Mouse (Mus musculus): Measurements from ENCODE around the gene Tbc1d10a. TPM values are rescaled to one million over a fixed set of nuclear protein-coding genes. Genes with fewer than 3 reads are reported as not detected.

Tbc1d10a gene
- polyA plus RNA-seq, 1 experiment from 2014 or later: 15.6 TPM

- no peak for ATAC-seq (ENCODE audit: insufficient number of reproducible peaks, low FRiP score)
- H3K4me2 ChIP-seq: no peak overlapping the region
- H3K9me3 ChIP-seq (replicated peaks): peaks cover 5% of the 10 kb centered on the region; the same call in 1 of the 2 replicates
- 80% methylated on average over 23 of the region's 23 CpGs for WGBS
- H3K4me3 ChIP-seq: no peak overlapping the region
- H3K27me3 ChIP-seq (replicated peaks): no peaks in the 10 kb centered on the region
- no peak overlapping the region for H3K9ac ChIP-seq
- peaks cover 7% of the 10 kb centered on the region; the same call in 1 of the 2 replicates for H3K4me1 ChIP-seq (replicated peaks)
- no peak overlapping the region for H3K27ac ChIP-seq (ENCODE audit: poor library complexity, severe bottlenecking)
- H3K36me3 ChIP-seq: no peaks in the 10 kb centered on the region
Measured at GRCm38 (mm10) chr11:4239691-4240090, 53.1 kb downstream of the Tbc1d10a start.

DNA sequence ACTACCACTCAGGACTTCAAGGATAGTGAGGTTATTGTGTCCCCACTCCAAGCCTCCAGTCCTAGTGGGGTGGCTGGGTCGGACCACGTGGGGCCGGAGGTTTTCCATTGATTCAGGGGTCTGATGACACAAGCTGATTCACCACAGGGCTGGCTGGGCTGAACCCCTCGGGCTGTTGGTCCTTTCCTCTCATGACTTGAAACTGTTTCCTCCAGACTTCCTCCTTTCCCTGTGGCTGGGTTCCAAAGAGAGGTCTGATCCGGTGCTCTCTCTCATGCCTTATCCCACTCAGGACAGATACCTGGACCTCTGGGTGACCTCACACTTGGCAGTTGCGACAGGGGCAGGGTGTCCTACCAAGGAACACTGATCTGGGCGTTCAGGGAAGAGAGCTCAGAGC, 53.6 kb downstream of the Tbc1d10a start:
- no peak overlapping the region for H3K27ac ChIP-seq (ENCODE audit: poor library complexity, severe bottlenecking)
- no peak overlapping the region for H3K4me2 ChIP-seq
- H3K36me3 ChIP-seq: no peaks in the 10 kb centered on the region
- WGBS: 59% methylated on average over 7 of the region's 7 CpGs
- peaks cover 5% of the 10 kb centered on the region; the same call in 1 of the 2 replicates for H3K9me3 ChIP-seq (replicated peaks)
- no peak overlapping the region for H3K9ac ChIP-seq
- peaks cover 7% of the 10 kb centered on the region; the same call in 1 of the 2 replicates for H3K4me1 ChIP-seq (replicated peaks)
- no peak for ATAC-seq (ENCODE audit: insufficient number of reproducible peaks, low FRiP score)
- no peak overlapping the region for H3K4me3 ChIP-seq
- H3K27me3 ChIP-seq (replicated peaks): no peaks in the 10 kb centered on the region

DNA sequence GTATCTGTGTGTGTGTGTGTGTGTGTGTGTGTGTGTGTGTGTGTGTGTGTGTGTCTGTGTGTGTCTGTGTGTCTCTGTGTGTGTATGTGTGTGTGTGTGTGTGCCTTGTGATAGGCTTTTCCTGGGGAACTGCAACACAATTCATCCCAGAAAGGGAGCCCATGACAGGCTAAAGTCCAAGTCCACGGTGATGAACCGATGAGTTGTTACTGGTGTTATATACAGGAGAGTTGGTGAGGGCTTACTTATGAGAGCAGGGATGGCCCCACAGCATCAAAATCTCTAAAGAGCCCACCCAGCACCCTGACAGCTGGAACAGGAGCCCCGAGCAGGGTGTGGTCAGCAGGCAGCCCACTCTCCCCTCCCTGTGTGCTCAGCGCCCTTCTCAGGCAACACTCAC, 54.6 kb downstream of the Tbc1d10a start:
- ATAC-seq (ENCODE audit: insufficient number of reproducible peaks, low FRiP score): no peak
- H3K36me3 ChIP-seq: no peaks in the 10 kb centered on the region
- H3K9me3 ChIP-seq (replicated peaks): peaks cover 5% of the 10 kb centered on the region; the same call in 1 of the 2 replicates
- H3K4me1 ChIP-seq (replicated peaks): peaks cover 3% of the 10 kb centered on the region; the same call in 1 of the 2 replicates
- H3K27me3 ChIP-seq (replicated peaks): no peaks in the 10 kb centered on the region
- H3K9ac ChIP-seq: no peak overlapping the region
- no peak overlapping the region for H3K4me3 ChIP-seq
- H3K4me2 ChIP-seq: no peak overlapping the region
- 77% methylated on average over 4 of the region's 4 CpGs for WGBS
- no peak overlapping the region for H3K27ac ChIP-seq (ENCODE audit: poor library complexity, severe bottlenecking)

GRCm38 (mm10) chr11:4246126-4246525, 59.5 kb downstream of the Tbc1d10a start:
- H3K4me3 ChIP-seq: no peak overlapping the region
- no peak for ATAC-seq (ENCODE audit: insufficient number of reproducible peaks, low FRiP score)
- no peaks in the 10 kb centered on the region for H3K36me3 ChIP-seq
- H3K27me3 ChIP-seq (replicated peaks): no peaks in the 10 kb centered on the region
- H3K9ac ChIP-seq: no peak overlapping the region
- 68% methylated on average over 6 of the region's 6 CpGs for WGBS
- H3K4me1 ChIP-seq (replicated peaks): no peaks in the 10 kb centered on the region
- no peak overlapping the region for H3K27ac ChIP-seq (ENCODE audit: poor library complexity, severe bottlenecking)
- no peaks in the 10 kb centered on the region for H3K9me3 ChIP-seq (replicated peaks)
- no peak overlapping the region for H3K4me2 ChIP-seq

GRCm38 (mm10) chr11:4246623-4247022, 60.0 kb downstream of the Tbc1d10a start:
- Histone ChIP-seq H3K36me3 (no peaks in the 10 kb centered on the region), H3K9ac (no peak overlapping the region), H3K4me1 (replicated peaks) (no peaks in the 10 kb centered on the region), H3K4me2 (no peak overlapping the region), H3K27ac (ENCODE audit: poor library complexity, severe bottlenecking) (no peak overlapping the region), H3K9me3 (replicated peaks) (no peaks in the 10 kb centered on the region), H3K27me3 (replicated peaks) (peaks cover 3% of the 10 kb centered on the region; the same call in 1 of the 2 replicates), H3K4me3 (no peak overlapping the region)
- no peak for ATAC-seq (ENCODE audit: insufficient number of reproducible peaks, low FRiP score)
- WGBS: 71% methylated on average over 4 of the region's 4 CpGs

DNA sequence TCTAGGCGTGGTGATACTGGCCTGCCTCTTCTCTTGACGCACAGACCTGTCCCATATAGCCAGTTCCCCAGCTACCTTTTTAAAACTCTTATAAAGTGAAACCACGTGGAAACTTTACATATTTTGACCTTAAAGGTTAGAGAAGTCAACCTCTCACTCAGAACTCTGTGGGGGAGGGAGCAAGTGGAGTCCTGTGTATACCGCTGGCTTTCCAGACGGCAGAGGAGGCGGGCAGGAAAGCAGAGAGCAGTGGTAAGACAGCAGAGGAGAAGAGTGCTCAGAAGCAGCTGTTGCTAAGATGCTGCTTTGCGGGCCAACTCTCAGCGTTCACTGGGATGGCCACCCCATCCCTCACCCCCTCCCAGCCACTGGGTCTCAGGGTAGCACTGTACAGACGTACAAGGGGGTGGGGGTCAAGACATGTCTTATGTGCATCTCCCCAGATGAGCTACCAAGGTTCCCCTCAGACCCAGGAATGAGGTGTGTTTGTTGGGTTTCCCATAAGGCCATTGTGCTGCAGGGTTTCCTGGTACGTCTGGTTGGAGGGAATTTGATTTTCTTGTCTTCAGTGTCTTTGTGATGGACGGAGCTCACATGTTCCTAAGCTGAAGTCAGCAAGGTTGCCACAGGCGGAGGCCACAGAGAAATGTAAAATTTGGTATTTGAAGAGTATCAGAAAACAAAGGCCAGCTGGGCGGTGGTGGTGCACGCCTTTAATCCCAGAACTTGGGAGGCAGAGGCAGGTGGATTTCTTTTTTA, 60.8 kb downstream of the Tbc1d10a start:
- Histone ChIP-seq H3K4me2 (no peak overlapping the region), H3K4me1 (replicated peaks) (no peaks in the 10 kb centered on the region), H3K27me3 (replicated peaks) (peaks cover 3% of the 10 kb centered on the region; the same call in 1 of the 2 replicates), H3K9ac (no peak overlapping the region), H3K27ac (ENCODE audit: poor library complexity, severe bottlenecking) (no peak overlapping the region), H3K9me3 (replicated peaks) (no peaks in the 10 kb centered on the region), H3K4me3 (no peak overlapping the region), H3K36me3 (no peaks in the 10 kb centered on the region)
- WGBS: 71% methylated on average over 14 of the region's 14 CpGs
- ATAC-seq (ENCODE audit: insufficient number of reproducible peaks, low FRiP score): no peak

GRCm38 (mm10) chr11:4249151-4249550, 62.6 kb downstream of the Tbc1d10a start:
- 88% methylated on average over 3 of the region's 3 CpGs for WGBS
- H3K4me1 ChIP-seq (replicated peaks): no peaks in the 10 kb centered on the region

DNA sequence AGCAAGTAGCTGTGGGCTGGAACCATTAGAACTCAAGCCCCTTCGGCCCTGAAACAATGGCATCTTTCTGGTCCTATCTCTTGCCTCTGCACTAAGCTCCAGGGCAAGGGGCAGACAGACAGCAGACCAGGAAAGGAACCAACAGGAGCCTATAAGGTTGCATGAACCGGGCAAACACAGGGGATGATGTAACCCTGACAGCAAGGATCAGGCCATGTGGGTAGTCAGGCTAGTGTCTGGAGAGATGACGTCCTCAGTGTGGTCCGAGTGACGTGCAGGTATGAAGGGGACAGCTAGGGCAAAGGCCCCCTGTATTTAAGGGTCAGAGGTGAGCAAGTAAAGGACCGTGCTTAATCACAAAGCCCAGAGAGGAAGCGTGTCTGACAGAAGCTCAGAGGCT, 63.7 kb downstream of the Tbc1d10a start:
- Histone ChIP-seq H3K36me3 (no peaks in the 10 kb centered on the region), H3K9ac (no peak overlapping the region), H3K4me3 (no peak overlapping the region), H3K4me2 (no peak overlapping the region), H3K27me3 (replicated peaks) (peaks cover 3% of the 10 kb centered on the region; the same call in 1 of the 2 replicates), H3K9me3 (replicated peaks) (no peaks in the 10 kb centered on the region), H3K27ac (ENCODE audit: poor library complexity, severe bottlenecking) (no peak overlapping the region), H3K4me1 (replicated peaks) (no peaks in the 10 kb centered on the region)
- no peak for ATAC-seq (ENCODE audit: insufficient number of reproducible peaks, low FRiP score)
- WGBS: 65% methylated on average over 7 of the region's 7 CpGs

More at GRCm38 (mm10) chr11:4249151-4249550, 62.6 kb downstream of the Tbc1d10a start:
- ATAC-seq (ENCODE audit: insufficient number of reproducible peaks, low FRiP score): no peak
- Histone ChIP-seq H3K27me3 (replicated peaks) (peaks cover 3% of the 10 kb centered on the region; the same call in 1 of the 2 replicates), H3K27ac (ENCODE audit: poor library complexity, severe bottlenecking) (no peak overlapping the region), H3K9ac (no peak overlapping the region), H3K4me2 (no peak overlapping the region), H3K4me3 (no peak overlapping the region), H3K36me3 (no peaks in the 10 kb centered on the region), H3K9me3 (replicated peaks) (no peaks in the 10 kb centered on the region)

DNA sequence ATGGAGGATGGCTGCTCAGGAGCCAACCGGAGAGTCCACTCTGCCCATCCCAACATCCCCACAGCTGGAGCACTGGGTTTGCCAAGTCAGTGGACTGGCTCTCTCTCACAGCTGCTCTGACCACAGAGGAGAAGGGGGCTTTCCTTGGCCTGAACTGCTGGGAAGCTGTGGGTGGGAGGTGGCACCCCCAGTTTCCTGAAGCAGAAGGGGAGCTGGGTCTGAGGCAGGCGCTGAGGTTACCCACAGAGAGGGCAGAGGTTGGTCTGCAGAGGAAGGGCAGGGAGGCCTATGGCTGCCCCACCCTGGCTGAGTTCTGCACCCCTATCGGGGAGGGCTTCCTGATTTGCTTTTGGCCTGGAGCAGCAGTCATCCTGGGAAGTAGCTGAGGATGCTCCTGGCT, 64.8 kb downstream of the Tbc1d10a start:
- no peaks in the 10 kb centered on the region for H3K9me3 ChIP-seq (replicated peaks)
- no peaks in the 10 kb centered on the region for H3K4me1 ChIP-seq (replicated peaks)
- H3K4me2 ChIP-seq: no peak overlapping the region
- no peak overlapping the region for H3K27ac ChIP-seq (ENCODE audit: poor library complexity, severe bottlenecking)
- H3K9ac ChIP-seq: no peak overlapping the region
- H3K4me3 ChIP-seq: no peak overlapping the region
- ATAC-seq (ENCODE audit: insufficient number of reproducible peaks, low FRiP score): no peak
- H3K27me3 ChIP-seq (replicated peaks): peaks cover 3% of the 10 kb centered on the region; the same call in 1 of the 2 replicates
- WGBS: 80% methylated on average over 3 of the region's 3 CpGs
- no peaks in the 10 kb centered on the region for H3K36me3 ChIP-seq

DNA sequence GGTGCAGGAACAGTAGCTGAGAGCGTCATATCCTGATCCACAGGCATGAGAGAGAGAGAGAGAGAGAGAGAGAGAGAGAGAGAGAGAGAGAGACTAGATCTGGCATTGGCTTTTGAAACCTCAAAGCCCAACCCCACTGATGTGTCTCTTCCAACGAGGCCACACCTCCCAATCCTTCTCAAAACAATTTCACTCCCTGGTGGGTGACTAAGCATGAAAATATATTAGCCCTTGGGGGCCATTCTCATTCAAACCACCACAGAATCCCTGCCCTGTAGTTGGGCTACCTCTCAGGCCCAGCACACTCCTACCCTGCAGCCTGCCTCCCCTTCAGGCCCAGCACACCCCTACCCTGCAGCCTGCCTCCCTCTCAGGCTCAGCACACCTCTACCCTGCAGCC, 66.3 kb downstream of the Tbc1d10a start:
- Histone ChIP-seq H3K36me3 (no peaks in the 10 kb centered on the region), H3K4me1 (replicated peaks) (no peaks in the 10 kb centered on the region), H3K4me3 (no peak overlapping the region), H3K27me3 (replicated peaks) (peaks cover 3% of the 10 kb centered on the region; the same call in 1 of the 2 replicates), H3K9me3 (replicated peaks) (no peaks in the 10 kb centered on the region), H3K9ac (no peak overlapping the region), H3K4me2 (no peak overlapping the region), H3K27ac (ENCODE audit: poor library complexity, severe bottlenecking) (no peak overlapping the region)
- WGBS: 48% methylated on average over 2 of the region's 2 CpGs
- ATAC-seq (ENCODE audit: insufficient number of reproducible peaks, low FRiP score): no peak

DNA sequence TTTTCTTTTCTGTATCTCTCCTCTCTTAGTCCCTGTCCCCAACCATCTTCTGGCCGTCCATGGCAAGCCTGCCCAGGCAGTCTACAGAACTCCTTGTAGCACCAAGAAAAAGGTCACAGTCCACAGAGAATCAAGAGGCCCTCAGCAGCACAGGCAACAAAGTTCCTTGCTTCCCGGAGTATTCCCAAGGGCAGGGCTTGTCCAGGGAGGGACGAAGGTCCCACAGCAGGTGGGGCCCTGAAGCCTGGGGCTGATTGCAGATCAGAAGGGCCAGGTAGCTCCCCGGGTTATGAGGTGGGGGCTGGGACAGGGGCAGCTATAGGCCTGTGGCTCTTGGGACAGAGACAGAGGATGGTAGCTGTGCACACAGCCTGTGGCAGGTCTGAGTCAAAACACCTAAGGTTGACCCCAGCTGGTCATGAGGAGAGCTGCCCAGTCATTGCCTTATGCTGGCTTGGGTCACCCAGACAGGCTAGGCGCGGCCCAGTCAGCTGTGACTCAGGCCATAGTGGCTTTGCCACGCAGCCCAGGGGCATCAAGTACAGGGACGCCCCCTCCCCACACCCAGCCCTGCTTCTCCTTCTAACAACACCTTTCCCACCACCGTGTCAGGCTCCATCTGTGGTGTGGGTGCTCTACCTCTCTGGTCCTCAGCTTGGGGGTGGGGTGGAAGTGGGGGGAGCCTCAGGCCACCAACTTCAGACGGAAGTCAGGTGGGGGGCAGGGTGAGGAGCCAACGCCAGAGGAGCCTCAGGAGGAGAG, 70.4 kb downstream of the Tbc1d10a start, which contains the start of gene Lif:
Gene Lif, plus strand, starts transcription at position 712 of the 762 bp plus-strand sequence.
- ATAC-seq (ENCODE audit: insufficient number of reproducible peaks, low FRiP score): no peak

More for the DNA sequence above, 70.4 kb downstream of the Tbc1d10a start, which contains the start of gene Lif:
- Histone ChIP-seq H3K36me3 (no peaks in the 10 kb centered on the region), H3K27me3 (replicated peaks) (0 out of 2 replicates have a peak, but pooled peaks cover 5% of the 10 kb centered on the region), H3K9ac (no peak within 1 kb of the TSS), H3K4me1 (replicated peaks) (peaks cover 20% of the 10 kb centered on the region), H3K9me3 (replicated peaks) (no peaks in the 10 kb centered on the region), H3K4me2 (no peak within 1 kb of the TSS), H3K4me3 (no peak within 1 kb of the TSS), H3K27ac (ENCODE audit: poor library complexity, severe bottlenecking) (no peak within 1 kb of the TSS)
- 57% methylated on average over 11 of the region's 11 CpGs for WGBS

Data from heart, embryonic 12.5 days (tissue).